Mouse (Mus musculus) kidney, postnatal 0 days (tissue): ENCODE data around the gene Abcd2. TPM values are rescaled to one million over a fixed set of nuclear protein-coding genes. Genes with fewer than 3 reads are reported as not detected.

Source experiments
- ATAC-seq: fragments of 200-750 bp; cut with Nextera tagmentation; replicated peaks from 2 replicates; pipeline ENCODE4 v1.8.0; 2017; ENCODE audit warnings: low read depth, moderate number of reproducible peaks, moderate TSS enrichment, moderate library complexity; ENCODE audit not compliant: low FRiP score
- DNase-seq: peaks from one replicate; pipeline ENCODE4 v3.0.0-alpha.2; 2016; ENCODE audit warnings: low spot score
- H3K27ac ChIP-seq: fragments of 300-500 bp; sonication (generic); 2 replicates; pipeline ENCODE4 v1.5.1; 2014; ENCODE audit warnings: mild to moderate bottlenecking
- H3K27me3 ChIP-seq: fragments of 300-500 bp; sonication (generic); 2 replicates; pipeline ENCODE4 v1.6.1; 2014; ENCODE audit warnings: low read length, mixed read lengths; ENCODE audit not compliant: insufficient read depth
- H3K36me3 ChIP-seq: fragments of 300-500 bp; sonication (generic); 2 replicates; pipeline ENCODE4 v1.6.1; 2014; ENCODE audit warnings: low read length, mixed read lengths; ENCODE audit not compliant: insufficient read depth
- H3K4me1 ChIP-seq: fragments of 300-500 bp; sonication (generic); replicated peaks from 2 replicates; pipeline ENCODE4 v1.6.1; 2014; ENCODE audit warnings: antibody characterized with exemption, low read length, mixed read lengths; ENCODE audit not compliant: insufficient read depth
- H3K4me2 ChIP-seq: fragments of 300-500 bp; sonication (generic); 2 replicates; pipeline ENCODE4 v1.6.1; 2014; ENCODE audit warnings: mild to moderate bottlenecking, low read length, moderate library complexity, mixed read lengths
- H3K4me3 ChIP-seq: fragments of 300-500 bp; sonication (generic); replicated peaks from 2 replicates; pipeline ENCODE4 v1.5.1; 2014; ENCODE audit warnings: low read depth, low read length
- H3K9ac ChIP-seq: fragments of 300-500 bp; sonication (generic); 2 replicates; pipeline ENCODE4 v1.6.1; 2014; ENCODE audit warnings: low read depth, low read length
- H3K9me3 ChIP-seq: fragments of 300-500 bp; sonication (generic); replicated peaks from 2 replicates; pipeline ENCODE4 v1.6.1; 2016; ENCODE audit warnings: low read length, inconsistent platforms, mixed read lengths
- CTCF ChIP-seq: IDR thresholded peaks from 2 replicates; pipeline ENCODE4 v1.5.1; 2016; ENCODE audit warnings: antibody characterized with exemption, low read depth, mild to moderate bottlenecking, moderate library complexity
- WGBS: fragments of 180-500 bp; shearing (Covaris S2); extraction: QIAGEN DNeasy Blood & Tissue Kit; methylation state at CpG from one replicate; pipeline ENCODE4 v1.1.7; 2014; 5-methylcytosine and 5-hydroxymethylcytosine counted together
- polyA plus RNA-seq: library from polyadenylated mRNA; unstranded; fragments of >200 nt; fragmentation: Nextera tagmentation; extraction: Ambion mirVana; gene quantifications from 2 replicates; pipeline ENCODE4 v1.2.1, GENCODE M21; 2015

Abcd2 gene
- polyA plus RNA-seq, 1 experiment from 2014 or later: 2.1 TPM

DNA sequence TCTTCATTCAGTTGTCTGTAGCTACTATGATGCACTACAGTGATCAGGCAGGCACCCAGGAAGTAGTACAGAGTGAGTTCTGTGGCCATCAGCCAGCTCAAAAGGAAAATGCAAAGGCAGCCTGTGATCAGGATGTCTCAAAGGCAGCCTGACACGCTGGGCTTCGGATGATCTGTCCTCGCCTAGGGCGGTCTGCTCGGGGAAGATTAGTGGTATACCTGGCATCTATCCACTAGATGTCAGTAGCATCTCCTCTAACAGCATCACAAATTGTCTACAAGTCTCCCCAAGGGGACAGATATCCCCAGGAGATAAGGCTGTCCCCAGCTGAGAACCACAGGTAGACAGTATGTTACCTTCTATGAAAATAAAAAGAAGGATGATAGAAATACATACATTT is 26.6 kb downstream of the Abcd2 start:
- ATAC-seq (no peak), DNase-seq (peak; percentile 67)
- no peaks in the 10 kb centered on the region for H3K36me3 ChIP-seq
- H3K4me1 ChIP-seq: no peaks in the 10 kb centered on the region
- 15% methylated on average over 5 of the region's 5 CpGs for WGBS
- no peaks in the 10 kb centered on the region for H3K9me3 ChIP-seq
- no peak overlapping the region for H3K4me2 ChIP-seq
- no peak overlapping the region for H3K9ac ChIP-seq
- peak; percentile 66 for TF ChIP-seq CTCF
- H3K27me3 ChIP-seq: no peaks in the 10 kb centered on the region
- H3K4me3 ChIP-seq: no peak overlapping the region
- H3K27ac ChIP-seq: no peak overlapping the region

DNA sequence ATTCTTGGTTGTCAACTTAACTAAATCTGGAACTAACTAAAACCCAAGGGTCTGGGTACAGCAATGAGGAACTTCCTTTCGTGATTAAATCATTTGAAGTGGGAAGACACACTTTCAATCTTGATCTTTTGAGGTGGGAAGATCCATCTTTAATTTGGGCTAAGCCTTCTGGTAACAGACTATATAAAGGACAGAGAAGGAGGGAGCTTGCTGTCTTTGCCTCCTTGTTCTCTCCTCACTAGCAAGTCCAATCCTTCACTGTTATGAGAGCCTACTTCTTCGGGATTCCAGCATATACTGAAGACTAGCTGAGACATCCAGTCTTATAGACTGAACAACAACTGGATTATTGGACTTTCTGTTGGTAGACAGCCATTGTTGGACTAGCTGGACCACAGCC is 28.1 kb downstream of the Abcd2 start:
- Histone ChIP-seq H3K4me3 (no peak overlapping the region), H3K4me1 (no peaks in the 10 kb centered on the region), H3K27me3 (no peaks in the 10 kb centered on the region), H3K27ac (no peak overlapping the region), H3K36me3 (no peaks in the 10 kb centered on the region), H3K4me2 (no peak overlapping the region), H3K9me3 (no peaks in the 10 kb centered on the region), H3K9ac (no peak overlapping the region)
- TF ChIP-seq CTCF: no peak
- no peak for ATAC-seq
- WGBS: 96% methylated on average over 2 of the region's 2 CpGs
- no peak for DNase-seq

DNA sequence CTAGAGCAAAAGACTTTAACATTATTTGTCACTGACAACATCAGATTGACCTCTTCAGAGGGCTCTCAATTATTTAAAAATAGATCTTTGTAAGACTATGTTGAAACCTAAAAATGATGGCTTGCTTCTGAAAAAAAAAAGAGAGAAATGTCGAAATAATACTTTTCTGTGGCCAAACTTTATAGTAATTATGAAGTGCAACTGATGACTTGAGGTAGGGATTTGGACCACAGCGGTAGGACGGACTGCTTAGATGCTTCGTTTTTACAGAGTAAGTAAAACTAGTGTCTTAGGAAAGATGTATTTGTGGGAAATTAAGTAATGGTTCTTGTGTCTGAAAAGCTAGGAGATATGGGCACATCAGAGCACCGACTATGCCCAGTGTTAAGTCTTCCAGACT is 30.4 kb downstream of the Abcd2 start:
- Histone ChIP-seq H3K27me3 (no peaks in the 10 kb centered on the region), H3K4me1 (no peaks in the 10 kb centered on the region), H3K4me3 (no peak overlapping the region), H3K36me3 (no peaks in the 10 kb centered on the region), H3K27ac (no peak overlapping the region), H3K9ac (no peak overlapping the region), H3K4me2 (no peak overlapping the region), H3K9me3 (no peaks in the 10 kb centered on the region)
- no peak for ATAC-seq
- DNase-seq: no peak
- no peak for TF ChIP-seq CTCF
- WGBS: 89% methylated on average over 5 of the region's 5 CpGs

DNA sequence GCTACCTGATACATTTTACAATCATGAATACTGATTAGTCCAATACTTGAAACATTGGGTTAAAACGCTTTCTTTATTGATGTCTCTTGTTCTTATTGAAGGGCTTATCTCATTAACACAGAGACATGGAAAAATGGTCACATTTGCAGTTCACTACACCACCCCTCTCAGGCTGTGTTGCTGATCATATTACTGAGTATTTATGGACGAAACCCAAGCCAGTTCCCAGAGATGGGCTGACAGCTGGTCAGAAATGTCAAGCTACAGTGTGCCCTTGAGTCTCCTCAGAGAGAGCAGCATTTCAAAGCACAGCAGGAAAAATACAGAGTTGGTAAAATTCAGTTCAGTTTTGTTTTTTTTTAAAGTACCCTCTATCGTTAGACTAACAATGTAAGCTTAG is 38.3 kb downstream of the Abcd2 start:
- Histone ChIP-seq H3K36me3 (no peaks in the 10 kb centered on the region), H3K9ac (no peak overlapping the region), H3K27me3 (no peaks in the 10 kb centered on the region), H3K4me3 (no peak overlapping the region), H3K9me3 (no peaks in the 10 kb centered on the region), H3K4me1 (no peaks in the 10 kb centered on the region), H3K27ac (no peak overlapping the region), H3K4me2 (no peak overlapping the region)
- TF ChIP-seq CTCF: no peak
- DNase-seq (no peak), ATAC-seq (no peak)
- WGBS: 57% methylated on average over 3 of the region's 3 CpGs

DNA sequence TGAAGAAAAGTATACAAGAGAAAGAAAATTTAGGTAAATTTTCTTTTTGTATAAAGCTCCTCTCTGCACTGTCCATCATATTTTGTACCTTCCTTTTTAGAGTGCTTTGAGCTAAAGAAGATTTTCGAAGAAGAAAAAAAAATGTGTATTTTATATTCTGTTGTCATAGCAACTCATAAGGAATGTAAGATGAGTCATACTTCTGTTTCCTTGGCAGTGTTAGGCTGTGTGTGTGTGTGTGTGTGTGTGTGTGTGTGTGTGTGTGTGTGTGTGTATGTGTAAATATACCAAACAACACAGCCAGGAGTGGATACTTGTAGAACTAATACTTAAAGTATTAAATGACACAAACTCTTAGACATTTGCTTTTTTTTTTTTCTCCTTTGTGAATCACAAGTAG is 39.0 kb downstream of the Abcd2 start:
- no peak for TF ChIP-seq CTCF
- H3K36me3 ChIP-seq: no peaks in the 10 kb centered on the region
- H3K27ac ChIP-seq: no peak overlapping the region
- no peaks in the 10 kb centered on the region for H3K4me1 ChIP-seq
- peak; percentile 28 for DNase-seq
- no peaks in the 10 kb centered on the region for H3K27me3 ChIP-seq
- no peak overlapping the region for H3K4me2 ChIP-seq
- ATAC-seq: no peak
- WGBS: 44% methylated on average over 1 of the region's 1 CpGs
- no peak overlapping the region for H3K4me3 ChIP-seq
- no peak overlapping the region for H3K9ac ChIP-seq
- no peaks in the 10 kb centered on the region for H3K9me3 ChIP-seq

DNA sequence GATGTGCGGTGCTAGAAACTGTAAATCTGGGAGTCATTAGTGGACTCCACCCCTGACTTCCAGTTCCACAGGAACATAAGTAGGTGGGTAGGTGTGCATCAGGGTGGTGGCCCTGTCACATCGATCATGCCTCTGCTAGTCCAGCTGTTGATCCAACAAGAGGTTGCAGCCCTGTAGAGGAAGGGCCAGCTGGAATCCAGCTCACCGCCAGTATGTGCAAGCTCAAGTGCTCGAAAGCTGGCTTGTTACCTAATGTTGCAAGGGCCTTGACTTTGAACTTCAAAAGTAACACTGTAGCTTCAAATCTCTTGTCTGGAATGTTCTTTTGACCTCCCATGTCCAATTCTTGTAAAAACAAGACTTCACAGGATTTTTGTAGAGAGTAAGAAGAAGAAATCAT is 67.0 kb downstream of the Abcd2 start:
- TF ChIP-seq CTCF: no peak
- ATAC-seq (no peak), DNase-seq (peak; percentile 16)
- Histone ChIP-seq H3K27ac (no peak overlapping the region), H3K4me3 (no peak overlapping the region), H3K36me3 (no peaks in the 10 kb centered on the region), H3K9me3 (no peaks in the 10 kb centered on the region), H3K9ac (no peak overlapping the region), H3K4me1 (no peaks in the 10 kb centered on the region; the same call in 1 of the 2 replicates), H3K4me2 (no peak overlapping the region), H3K27me3 (no peaks in the 10 kb centered on the region)
- 45% methylated on average over 4 of the region's 4 CpGs for WGBS

DNA sequence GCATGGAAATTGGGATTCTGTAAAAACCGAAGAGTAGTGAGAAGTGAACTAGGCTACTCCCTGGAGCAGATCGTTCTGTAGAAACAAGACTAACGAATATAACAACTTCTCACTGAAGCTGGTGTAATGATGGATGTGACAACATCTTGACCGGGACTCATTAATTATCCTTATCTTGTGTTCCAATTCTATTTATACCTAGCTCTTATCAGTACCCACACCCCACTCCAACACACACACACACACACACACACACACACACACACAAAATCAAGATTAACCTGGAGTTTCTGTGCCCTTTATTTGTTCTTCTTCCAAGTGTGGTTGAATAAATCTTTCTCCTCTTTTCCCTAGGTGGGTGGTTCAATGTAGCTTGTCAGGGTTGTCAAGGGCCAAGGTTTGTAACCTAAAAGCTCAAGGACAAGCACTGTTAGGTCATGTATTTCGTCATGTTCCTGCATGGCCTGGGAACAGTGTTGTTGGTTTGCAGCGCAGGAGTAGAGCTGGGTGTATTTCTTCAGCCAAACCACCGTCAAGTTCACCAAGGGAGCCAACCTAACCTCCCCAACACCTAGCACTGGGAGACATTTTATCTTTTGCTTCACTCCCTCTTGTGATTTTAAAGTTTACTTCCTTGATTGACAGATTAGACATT is 78.9 kb downstream of the Abcd2 start:
- TF ChIP-seq CTCF: no peak
- no peak for ATAC-seq
- no peak overlapping the region for H3K4me3 ChIP-seq

More for the DNA sequence above, 78.9 kb downstream of the Abcd2 start:
- no peak overlapping the region for H3K9ac ChIP-seq
- H3K36me3 ChIP-seq: no peaks in the 10 kb centered on the region
- H3K4me1 ChIP-seq: no peaks in the 10 kb centered on the region
- no peaks in the 10 kb centered on the region for H3K9me3 ChIP-seq
- WGBS: 78% methylated on average over 7 of the region's 7 CpGs
- H3K27me3 ChIP-seq: no peaks in the 10 kb centered on the region
- H3K4me2 ChIP-seq: no peak overlapping the region
- H3K27ac ChIP-seq: no peak overlapping the region
- no peak for DNase-seq
